Mouse (Mus musculus) thymus, adult 18-20 months (tissue): ENCODE data around the gene Kcnh6.
"Not testable (repeated sequence)": the region's sequence is repeated elsewhere in the genome, so short reads cannot be mapped to it uniquely, and the experiment has no call there.

Source experiments
- DNase-seq, 2 experiments: peaks; one replicate each; pipeline ENCODE4 v3.0.0; 2022; ENCODE audit warnings: mixed read lengths in 2 of 2

Gene Kcnh6

DNA sequence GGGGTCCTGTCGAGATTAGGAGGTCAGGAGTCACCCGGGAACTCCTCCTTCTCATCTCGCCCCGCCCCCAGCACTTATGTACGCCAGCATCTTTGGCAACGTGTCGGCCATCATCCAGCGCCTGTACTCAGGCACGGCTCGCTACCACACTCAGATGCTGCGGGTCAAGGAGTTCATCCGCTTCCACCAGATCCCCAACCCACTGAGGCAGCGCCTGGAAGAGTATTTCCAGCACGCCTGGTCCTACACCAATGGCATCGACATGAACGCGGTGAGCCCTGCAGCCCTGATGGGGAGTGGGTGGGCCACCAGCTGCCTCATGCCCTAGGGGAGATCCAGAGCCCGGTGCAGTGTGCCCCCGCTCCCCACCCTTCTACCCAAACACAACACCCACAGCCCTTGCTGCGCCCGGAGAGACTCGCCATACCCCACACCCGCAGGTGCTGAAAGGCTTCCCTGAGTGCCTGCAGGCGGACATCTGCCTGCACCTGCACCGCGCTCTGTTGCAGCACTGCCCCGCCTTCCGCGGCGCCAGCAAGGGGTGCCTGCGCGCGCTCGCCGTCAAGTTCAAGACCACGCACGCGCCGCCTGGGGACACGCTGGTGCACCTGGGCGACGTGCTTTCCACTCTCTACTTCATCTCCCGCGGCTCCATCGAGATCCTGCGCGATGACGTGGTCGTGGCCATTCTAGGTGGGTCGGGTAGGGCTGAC lies 12.3 kb downstream of the Kcnh6 start:
- peak; percentile 51 to 58 for DNase-seq

DNA sequence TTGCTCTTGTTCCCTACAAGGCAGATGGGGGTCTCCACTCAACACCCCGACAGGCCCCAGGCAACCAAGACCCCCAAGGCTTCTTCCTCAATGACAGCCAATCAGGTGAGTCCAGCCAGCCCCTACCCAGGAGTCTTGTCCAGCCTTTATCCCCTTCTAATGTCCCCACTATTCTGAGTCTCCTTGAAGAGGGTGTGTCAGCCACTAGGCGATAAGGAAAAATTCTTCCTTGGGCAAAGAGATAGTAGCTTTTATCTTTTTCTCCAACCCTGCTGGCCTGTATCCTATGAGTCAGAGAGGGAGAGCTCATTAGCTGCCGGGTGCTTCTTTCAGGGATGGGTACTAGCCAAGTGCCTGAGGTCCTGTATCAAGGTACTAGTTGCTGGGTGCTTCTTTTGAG lies 17.9 kb downstream of the Kcnh6 start:
- DNase-seq: no peak

DNA sequence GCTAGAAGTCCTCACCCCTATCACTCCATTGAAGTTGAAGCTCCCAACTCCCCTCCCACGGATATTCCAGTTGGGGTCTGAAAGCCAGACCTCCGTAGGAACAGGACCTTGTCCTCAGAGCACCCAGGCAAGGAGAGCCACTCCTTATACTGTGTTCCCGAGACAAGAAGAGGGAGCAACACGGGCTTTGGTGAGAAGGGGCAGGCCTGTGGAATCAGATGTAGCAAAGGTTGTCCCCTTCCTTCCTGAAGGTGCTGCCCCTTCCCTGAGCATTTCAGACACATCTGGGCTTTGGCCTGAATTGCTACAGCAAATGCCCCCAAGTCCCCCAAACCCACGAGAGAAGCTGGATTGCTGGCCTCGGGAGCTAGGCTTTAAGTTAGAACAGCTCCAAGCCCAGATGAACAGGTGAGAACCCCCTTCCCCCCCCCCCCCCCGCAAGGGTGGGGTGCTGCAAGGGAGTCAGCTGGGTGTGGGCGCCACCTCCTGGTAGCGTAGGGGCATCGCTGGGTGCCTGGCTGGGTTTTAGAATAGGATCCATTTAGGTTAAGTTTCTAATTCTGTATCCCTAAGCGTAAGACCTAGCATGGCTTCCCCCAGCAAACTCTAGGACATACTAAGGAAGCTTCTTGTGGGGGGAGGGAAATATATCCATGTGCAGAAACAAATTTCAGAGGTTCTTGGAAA lies 18.7 kb downstream of the Kcnh6 start:
- DNase-seq: peak; percentile 49 to 53

DNA sequence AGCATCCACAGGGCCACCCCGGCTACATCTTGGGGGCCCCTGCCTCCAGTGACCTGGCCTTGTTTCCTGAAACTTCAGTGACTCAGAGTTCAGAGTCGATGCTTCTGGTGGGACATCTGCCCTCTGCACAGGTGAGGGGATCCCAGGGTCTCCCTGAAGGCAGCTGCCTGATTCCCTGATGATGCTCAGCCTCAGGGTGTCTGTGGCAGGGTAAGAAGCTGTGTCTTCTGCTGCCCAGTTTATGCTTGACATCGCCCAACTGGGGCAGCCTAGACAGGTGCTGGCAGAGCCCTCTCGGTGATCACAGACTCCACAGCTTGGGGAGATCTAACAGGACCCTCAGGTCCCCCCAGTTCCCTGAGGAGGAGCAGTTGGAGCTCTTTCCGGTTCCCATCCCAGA lies 19.7 kb downstream of the Kcnh6 start:
- no peak for DNase-seq

DNA sequence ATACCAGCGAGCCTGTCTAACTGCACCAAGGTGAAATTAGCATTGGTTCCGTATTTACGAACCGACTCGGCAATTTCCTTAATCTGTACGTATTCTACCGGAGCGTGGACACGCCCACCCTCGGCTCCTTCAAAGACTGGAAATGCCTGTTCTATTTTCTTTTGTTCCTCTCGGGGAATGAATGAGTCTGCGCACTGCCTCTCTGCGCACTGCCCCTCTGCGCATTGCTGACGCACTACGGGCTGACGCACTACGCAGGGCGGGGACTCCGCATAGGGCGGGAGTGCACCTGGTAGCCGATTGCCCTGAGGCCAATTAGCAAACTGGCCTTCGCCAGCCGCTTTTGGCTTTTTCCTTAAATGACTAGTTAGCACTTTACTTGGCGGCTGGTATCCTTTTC lies 24.1 kb downstream of the Kcnh6 start:
- not testable (repeated sequence) for DNase-seq

DNA sequence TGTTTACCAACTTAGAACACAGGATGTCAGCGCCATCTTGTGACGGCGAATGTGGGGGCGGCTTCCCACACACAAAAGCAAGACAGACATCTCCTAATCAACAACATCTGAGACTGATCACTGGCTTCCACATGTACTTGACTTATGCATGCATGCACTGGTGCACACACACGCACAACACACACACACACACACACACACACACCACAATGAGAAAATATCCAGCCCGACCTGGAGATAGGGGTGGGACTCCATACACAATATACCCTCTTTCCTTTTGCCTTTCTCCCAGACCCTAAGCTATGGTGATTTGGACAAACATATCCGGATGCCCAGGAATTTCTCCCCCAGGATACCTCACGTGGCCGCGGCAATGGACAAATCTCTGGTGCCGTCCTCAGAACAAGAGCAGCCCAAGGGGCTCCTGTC lies 25.6 kb downstream of the Kcnh6 start:
- peak in 1 of 2 experiments; percentile 58 for DNase-seq

DNA sequence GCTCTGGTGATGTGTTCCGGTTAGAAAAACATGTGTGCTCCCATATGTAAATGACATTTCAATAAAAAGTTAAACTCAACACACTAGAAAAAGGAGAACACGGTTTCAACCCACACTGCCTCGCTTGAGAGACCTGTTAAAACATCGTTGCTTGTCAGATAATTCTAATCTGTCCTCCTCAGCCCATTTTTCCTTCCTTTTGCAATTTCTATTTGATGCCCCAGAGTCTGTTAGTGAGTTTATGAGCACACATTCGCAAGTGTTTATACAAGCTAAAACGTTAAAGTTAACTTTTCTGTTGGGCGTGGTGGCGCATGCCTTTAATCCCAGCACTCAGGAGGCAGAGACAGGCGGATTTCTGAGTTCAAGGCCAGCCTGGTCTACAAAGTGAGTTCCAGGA lies 27.1 kb downstream of the Kcnh6 start:
- DNase-seq: no peak

DNA sequence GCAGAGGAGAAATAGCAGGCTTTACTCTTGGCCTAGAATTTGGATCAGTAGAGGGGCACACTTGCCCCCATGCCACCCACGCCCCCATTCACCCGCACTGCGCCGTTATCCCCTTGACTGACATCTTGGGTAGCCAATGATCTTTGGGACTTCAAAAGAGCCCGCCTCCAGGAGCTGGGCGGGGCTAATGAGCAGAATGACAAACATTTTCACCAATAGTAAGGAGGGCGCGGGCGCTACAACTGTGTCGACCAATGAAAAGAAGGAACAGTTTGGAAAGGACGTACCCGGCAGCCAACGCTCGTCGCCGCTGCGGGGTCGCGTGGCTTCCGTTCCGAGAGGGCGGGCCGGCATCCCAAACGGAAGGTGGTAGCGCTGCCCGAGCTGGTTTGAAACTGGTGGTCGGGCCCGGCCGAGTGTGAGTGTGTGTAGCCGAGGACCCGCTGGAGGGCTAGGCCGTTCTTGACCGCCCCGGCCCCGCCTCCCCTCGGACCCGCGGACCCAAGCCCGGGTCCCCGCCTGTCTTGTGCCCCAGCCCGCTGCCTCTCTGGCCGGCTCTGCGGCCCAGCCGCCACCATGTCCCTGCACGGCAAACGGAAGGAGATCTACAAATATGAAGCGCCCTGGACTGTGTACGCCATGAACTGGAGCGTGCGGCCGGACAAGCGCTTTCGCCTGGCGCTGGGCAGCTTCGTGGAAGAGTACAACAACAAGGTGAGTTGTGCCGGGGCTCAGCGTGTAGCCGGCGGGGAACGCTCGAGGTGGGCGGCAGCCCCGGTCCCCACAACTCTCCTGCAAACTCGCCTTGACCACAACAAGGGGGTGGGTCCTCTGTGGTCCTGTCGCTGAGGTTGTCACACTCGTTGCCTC lies 28.9 kb downstream of the Kcnh6 start, which contains the start of gene Dcaf7:
Gene Dcaf7, plus strand, starts transcription at position 325 of the 870 bp plus-strand sequence.
- peak; percentile 94 to 97 for DNase-seq

DNA sequence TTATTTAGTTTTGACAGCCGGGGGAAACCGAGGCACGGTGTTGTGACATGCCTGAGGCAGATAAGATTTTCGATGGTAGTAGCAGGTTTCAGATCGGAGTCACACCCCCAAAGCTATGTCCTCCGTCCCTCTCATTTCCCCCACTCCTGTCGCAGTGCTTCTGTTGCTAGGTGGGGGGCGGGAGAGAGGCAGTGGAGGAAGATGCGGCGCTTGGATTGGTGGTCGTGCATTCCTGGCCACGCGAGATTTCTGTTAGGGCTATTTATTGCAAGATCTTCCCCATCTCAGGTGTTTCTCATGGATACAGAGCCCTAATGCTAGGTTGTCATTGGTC lies 29.5 kb downstream of the Kcnh6 start:
- DNase-seq: peak in 1 of 2 experiments; percentile 37

DNA sequence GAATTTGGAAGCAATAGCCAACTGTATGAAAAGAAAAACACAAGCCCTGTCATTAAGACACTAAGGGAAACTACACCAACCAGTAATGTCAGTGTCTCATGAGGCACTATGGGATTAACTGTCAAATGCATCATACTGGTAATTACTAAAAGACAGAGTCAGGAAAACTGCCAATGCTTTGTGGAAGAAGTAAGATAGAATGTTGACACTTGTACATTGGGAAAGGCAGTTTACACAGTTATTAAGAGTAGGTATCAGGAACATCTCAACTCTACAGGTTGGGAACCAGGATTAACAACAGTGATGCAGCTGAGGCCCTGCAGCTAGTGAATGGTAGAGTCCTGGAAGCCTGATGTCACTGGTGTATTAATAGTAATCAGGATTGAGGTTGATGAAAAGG lies 36.4 kb downstream of the Kcnh6 start:
- DNase-seq: no peak

DNA sequence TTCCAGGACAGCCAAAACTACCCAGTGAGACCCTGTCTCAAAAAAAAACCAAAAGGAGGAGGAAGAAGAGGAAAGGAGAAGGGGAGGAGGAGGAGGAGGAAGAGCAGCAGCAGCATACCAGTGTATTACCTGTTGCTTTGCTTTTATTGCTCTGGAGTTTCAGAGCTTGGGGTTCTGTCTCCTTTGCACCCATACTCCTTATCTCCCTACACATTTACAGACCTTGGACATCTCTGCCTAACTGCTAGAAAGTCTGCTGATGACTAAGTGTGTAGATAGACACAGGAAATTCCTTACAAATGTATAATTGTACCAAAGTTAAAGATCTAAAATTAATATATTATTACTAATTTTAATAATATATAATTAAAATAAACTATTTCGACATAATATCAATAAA lies 37.3 kb downstream of the Kcnh6 start:
- DNase-seq: no peak

DNA sequence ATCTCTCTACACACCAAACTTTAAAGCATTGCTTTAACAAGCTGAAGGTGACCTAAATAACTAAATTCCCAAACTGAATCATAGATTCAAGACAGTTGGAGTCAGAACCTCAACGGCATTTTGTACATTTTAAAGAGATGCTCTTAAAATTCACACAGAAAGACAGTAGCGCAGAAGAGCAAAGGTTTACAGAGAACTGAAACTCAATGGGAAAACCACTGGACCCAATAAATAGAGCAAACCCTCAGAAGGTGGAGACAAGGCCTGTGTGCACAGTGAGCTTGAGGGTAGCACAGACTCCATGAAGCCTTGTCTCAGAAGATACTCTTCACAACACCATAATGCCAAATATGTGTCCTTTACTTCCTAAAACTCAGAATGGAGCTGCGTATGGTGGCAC lies 37.9 kb downstream of the Kcnh6 start:
- DNase-seq: no peak

DNA sequence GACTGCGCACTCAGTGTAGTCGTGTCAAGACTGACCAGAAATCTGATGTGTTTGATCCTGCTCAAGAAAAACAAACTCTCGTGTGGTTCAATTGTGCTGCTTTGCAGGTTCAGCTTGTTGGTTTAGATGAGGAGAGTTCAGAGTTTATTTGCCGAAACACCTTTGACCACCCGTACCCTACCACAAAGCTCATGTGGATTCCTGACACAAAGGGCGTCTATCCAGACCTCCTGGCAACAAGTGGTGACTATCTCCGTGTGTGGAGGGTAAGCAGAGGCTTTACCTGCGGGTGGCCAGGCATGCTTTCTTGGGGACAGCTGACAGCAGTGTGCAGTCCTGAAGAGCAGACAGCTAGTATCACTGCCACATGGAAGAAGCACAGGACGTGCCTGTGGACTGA lies 38.7 kb downstream of the Kcnh6 start:
- DNase-seq: no peak

DNA sequence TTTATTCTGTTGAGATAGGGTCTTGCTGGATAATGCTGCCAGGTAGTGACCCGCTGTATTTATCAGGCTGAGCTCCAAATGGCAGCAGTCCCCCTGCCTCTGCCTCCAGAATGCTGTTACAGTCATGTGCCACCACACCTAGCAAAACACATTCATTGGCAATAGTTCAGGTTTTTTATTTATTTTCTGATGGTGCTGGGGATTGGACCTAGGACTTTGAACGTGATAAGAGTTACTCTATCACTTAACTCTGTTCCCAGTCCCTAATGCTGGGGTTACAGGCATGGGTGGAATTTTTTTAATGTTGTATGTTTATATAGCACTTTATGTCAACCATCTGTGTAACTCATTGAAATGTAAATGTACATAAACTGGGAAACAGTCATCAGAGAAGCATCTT lies 46.0 kb downstream of the Kcnh6 start:
- DNase-seq: no peak

DNA sequence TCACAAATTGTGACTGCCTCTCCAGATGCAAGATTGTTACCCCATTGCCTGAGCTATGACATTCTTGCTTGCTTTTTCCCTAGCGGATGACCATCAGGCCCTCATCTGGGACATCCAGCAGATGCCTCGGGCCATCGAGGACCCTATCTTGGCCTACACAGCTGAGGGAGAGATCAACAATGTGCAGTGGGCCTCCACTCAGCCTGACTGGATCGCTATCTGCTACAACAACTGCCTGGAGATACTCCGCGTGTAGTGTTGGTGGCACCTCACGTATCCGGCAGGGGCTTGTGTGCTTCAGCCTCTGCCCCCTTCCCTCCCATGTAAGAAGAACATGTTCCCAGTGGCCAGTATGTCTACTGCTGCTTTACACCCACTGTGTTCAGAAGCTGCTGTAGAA lies 46.7 kb downstream of the Kcnh6 start:
- DNase-seq: no peak

DNA sequence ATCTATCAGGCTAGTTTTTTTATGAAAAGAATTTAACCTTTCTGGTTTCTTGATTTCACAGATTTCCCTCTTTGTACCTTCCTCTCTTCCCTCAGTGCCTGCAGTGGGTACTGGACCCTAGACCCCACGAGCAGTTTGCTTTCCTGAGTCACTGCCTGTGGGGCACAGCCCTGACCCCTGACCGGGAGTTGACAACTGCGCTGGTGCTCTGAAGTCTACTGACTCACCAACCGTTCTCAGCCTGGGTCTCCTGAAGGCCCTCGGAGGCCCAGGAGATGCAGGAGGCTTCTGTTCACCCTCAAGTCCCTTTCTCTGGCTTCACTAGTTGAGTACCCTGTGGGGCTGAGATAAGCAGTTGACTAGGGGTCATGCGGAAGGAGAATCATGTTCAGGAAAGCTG lies 47.4 kb downstream of the Kcnh6 start:
- no peak for DNase-seq

DNA sequence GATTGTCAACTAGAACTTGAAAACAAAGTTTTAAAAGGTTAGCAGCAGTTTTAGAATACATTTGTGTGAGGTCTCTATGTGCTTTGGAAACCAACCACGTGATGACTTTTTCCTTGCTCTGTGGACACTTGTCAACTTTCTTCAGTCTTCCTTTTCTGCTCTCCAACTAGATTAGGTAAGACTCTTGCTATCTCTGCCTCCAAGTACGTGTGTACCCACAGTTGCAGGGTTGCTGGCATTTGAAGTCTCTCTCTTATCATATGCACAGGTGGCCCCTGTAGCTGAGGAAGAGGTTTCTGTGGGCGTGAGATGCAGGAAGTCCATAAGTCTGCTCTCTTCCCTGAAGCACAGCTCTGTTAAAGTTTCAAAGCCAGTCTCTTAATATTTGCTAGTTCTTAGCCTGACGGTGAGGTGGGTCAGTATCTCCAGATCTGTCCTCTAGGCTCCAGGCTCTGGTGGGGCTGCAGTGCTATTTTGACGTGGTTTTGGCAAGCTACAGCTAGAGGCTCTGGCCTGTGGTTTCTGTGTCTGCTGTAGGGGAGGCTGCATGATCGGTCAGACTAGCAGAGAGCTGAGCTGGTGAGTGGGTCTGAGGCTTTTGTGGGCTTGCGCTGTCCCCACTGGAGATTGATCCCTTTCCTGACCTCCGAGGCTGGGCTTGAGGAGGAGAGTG lies 49.0 kb downstream of the Kcnh6 start:
- peak; percentile 35 to 63 for DNase-seq

DNA sequence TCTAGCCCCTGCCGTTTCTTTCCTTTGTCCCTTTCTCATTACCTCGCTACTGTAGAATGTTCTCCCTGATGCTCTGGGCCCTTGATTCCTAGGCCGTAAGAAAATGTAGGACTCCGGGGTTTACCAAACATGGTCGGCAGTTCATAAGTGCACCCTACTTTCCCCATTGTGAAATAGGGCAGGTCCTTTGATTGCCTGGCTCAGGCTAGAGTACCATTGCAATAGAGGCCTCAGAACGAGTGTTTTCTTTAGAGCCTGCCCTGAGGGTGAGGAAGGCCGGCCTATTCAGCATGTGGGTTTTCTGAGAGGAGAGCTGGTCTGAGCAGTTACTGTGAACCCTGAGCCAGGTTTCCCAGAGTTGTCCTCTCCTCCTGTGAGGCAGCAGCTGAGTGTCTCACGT lies 50.1 kb downstream of the Kcnh6 start:
- DNase-seq: no peak

DNA sequence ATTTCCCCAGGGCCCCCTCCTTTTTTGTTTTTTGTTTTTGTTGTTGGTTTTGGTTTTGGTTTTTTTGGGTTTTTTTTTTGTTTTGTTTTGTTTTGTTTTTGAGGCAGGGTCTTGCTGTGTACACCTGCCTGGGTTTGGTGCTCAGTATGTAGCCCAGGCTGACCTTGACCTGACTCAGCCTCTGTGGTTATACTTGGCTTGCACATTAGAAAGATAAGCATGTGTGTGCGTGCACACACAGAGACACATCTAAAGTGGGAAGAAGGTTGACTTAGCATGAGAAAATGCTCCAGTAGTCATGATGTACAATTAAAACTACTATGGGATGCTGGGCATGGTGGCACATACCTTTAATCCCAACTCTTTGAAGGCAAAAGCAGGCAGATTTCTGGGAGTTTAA lies 52.6 kb downstream of the Kcnh6 start:
- no peak for DNase-seq

DNA sequence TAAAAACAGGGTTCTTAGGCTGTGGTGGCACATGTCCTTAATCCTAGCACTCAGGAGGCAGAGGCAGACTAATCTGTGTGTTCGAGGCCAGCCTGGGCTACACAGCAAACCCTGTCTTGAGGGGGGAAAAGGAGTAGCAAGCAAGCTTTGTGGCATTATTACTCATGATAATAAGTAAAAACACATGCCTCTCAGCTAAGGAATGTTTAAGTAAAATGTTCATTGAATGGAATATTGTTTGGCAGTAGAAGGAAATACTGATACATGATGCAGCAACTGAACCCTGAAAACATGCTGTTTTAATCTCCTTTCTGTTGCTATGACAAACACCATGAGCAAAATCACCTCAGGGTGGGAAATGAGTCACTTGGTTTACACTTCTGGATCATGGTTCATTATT lies 53.4 kb downstream of the Kcnh6 start:
- DNase-seq: no peak

DNA sequence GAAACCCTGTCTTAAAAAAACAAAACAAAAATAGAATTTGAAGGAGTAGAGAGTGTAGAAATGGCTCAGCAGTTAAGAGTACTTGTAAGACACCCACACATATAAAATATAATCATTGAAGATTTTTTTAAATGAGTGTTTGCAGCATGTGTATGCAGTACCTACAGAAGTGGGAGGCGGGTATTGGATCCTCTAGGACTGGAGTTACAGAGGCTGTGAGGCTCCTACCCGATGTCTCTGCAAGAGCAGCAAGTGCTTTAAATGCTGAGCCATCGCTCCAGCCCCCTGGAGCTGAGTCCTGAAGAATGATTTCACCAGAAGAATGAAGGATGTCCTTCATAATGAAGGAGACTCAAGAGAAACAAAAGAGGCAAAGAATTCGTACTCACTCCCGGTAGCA lies 55.8 kb downstream of the Kcnh6 start:
- no peak for DNase-seq

DNA sequence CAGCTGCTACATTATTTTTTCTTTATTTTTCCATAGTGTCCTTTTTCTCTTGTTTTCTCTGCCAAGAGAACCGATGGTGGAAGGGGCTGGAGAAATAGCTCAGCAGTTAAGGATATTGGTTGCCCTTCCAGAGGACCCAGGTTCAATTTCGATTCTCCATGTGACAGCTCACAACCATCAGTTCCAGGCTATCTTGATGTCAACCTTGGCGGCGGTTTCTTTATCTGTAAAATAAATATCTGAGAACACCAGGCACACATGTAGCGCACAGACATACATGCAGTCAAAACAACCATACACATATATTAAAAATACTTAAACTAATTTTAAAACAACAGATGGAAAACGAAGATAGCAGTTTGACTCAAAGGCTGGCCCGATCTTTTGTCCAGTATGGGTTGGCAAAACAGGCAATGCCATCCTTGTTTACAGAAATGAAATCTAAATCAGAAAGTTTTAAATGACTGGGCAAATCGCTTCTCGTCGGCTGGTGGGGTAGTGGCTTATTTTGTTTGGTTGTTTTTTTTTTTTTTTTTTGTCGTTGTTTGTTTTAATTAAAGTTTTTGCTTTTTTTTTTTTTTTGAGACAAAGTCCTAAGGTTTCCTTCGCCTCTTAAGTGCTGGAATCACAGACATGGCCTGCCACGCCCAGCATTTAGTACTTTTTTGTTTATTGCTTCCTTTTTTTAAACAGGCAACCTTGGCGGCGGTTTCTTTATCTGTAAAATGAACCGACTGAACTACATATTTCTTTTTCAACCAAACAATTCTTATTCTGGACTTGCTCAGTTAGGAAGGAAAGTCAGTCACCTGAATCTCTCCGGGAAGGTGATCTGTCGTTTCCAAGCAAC lies 57.4 kb downstream of the Kcnh6 start:
- no peak for DNase-seq
